Mouse (Mus musculus): ENCODE measurements around the gene Fut1.

The Fut1 gene

DNA sequence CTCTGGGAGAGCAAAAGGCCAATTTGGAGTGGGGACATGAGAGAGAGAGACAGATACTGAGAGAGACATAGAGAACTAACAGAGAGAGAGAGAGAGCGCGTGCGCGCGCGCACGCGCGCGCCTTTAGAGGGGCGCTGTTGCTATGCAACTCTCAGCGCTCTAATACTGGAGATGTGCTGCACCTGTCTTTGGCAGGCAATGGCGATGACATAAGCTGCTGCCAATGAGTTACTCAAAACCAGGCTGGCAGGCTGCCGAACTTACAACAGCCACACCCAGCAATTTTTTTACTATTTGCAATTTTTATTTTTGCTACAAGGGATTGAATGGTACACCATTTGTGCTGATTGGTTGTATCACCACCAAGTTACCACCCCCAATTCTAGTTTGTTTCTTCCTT, 50.7 kb downstream of the Fut1 start:
- in situ Hi-C loops (cut with MboI): no loop called here

DNA sequence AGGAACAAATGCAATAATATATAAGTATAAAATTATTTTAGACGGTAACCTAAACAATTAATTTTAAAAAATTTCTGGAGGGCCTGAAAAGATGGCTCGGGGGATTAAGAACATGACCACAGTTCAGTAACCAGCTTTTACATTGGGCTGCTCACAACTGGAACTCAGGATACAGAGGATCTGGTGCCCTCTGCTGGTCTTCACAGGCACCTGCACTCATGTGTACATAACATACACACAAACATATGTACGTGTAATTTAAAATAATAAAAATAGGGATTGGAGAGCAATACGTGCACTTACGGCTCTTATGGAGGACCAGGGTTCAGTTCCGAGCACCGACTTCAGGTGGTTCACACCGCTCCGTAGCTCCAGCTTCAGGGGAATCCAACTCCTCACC, 51.8 kb downstream of the Fut1 start:
- in situ Hi-C loops (cut with MboI): no loop called here
